Mouse (Mus musculus) spleen, adult 2 months (tissue): ENCODE results near the gene Vps16.

Source experiments
- CTCF ChIP-seq: fragments of 200-500 bp; IDR thresholded peaks from 2 replicates; pipeline ENCODE4 v1.5.1; 2011; ENCODE audit warnings: mild to moderate bottlenecking, inconsistent platforms; ENCODE audit not compliant: insufficient read depth, insufficient read length, insufficient replicate concordance; ENCODE audit errors: extremely low read depth
- POLR2A ChIP-seq: fragments of 200-500 bp; IDR thresholded peaks from 2 replicates; pipeline ENCODE4 v1.6.1; 2011; ENCODE audit warnings: low read depth, low read length, inconsistent platforms

GRCm38 (mm10) chr2:130439840-130440480 is 15.8 kb downstream of the Vps16 start:
- TF ChIP-seq CTCF (no peak), POLR2A (no peak)
